Mouse (Mus musculus) adrenal gland, adult (tissue): ENCODE data around the gene Lzts2.
A peak's percentile ranks its signal among the peaks of the same experiment; 100 is the strongest.

Experiments
- DNase-seq, 2 experiments: peaks; one replicate each; pipeline ENCODE4 v3.0.0; 2022 to 2023; ENCODE audit warnings: low spot score in 1 of 2; ENCODE audit not compliant: inconsistent age in 2 of 2

Lzts2 gene

DNA sequence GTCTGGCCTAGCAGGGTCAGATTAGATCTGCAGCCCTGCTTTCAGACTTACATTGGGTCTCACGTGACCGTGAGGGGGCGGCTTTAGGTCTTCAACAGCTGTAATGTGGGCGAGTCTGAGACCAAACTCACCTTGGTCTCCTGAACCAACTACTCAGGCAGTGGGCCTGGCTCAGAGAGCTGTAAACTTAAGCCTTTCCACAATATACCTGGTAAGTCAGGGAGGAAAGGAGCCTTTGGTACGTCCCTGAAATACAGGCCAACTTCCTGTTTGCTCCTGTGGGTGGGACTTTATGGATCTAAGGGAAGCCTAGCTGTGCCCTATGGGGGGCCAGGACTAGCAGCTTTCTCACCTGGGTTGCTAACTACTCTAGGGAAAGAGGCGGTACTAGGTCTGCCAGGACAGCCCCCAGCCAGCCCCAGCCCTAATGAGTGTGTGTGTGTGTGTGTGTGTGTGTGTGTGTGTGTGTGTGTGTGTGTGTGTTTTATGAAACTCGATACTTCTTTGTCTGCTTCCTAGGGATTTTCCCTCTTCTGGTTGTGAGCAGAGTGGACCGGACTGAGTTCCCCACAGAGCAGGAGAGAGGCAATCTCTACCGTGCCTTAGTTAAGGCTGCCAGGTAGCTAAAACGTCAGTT, at the start of gene Lzts2:
TSS of gene Lzts2 (plus strand) at position 80 of the 637 bp plus-strand sequence.
- peak in 1 of 2 experiments; percentile 70 for DNase-seq

DNA sequence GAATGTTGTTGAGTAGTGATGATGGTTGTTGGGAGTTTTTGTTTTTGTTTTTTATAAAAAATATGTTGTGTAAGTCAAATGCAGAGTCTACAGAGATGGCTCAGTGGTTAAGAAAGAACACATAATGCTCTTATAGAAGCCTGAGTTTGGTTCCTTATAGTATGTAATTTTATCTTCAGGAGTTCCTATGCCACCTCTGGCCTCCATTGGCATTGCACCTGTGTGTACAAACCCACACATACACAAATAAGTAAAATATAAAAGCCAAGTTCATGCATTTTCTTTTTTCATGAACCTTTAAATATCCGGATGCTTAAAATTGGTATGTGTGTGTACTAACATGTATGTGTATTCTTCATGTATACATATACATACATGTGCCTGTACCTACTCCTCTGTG, 48.2 kb upstream of the Lzts2 start:
- no peak for DNase-seq

DNA sequence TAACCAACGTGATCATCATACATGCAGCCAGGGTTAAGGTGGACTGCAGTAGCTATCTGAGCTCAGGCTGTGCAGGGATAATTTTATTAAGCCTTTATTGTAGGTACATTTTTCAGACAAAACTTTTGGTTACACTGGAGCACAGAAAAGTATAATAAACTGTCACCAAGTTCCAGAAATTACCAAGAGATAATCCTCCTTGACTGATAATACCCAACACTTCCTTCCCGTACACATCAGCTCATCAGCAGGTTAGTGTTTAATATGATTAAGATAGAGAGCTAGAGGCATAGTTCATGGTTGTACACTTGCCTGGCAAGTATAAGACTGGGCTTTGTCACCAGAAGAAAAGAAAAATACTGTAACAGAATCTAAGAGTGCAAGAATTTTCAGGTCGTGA, 45.9 kb upstream of the Lzts2 start:
- no peak for DNase-seq

DNA sequence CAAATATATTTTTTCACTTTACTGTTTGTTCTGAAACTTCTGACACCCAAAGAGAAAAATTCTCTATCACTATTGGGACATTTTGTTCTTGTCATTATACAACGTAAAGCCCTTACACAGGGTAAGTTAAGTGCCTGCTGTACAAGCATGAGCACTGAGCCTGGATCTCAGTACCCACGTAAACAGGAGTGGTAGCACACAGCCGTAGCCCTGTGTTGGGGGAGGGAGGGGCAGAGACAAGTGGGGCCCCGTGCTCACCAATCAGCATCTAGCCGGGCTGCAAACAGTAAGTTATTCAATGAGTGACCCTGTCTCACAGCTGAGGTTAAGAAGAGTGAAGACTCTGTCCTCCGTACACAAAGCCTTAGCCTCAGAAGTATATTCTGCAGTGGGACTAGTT, 37.6 kb upstream of the Lzts2 start:
- no peak for DNase-seq

DNA sequence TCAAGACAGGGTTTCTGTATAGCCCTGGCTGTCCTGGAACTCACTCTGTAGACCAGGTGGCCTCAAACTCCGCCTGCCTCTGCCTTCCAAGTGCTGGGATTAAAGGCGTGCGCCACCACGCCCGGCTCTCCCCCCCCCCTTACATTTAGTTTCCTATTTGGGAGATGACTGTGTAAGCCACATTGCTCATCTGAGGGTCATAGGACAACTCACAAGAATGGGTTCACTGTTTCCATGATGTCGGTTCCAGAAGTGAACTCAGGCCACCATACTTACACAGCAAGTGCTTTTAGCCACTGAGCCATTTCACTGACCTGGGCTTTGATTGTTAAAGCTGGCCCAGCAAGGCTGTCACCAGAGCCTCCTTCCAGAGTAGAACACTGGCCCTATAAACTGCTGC, 37.1 kb upstream of the Lzts2 start:
- DNase-seq: no peak

DNA sequence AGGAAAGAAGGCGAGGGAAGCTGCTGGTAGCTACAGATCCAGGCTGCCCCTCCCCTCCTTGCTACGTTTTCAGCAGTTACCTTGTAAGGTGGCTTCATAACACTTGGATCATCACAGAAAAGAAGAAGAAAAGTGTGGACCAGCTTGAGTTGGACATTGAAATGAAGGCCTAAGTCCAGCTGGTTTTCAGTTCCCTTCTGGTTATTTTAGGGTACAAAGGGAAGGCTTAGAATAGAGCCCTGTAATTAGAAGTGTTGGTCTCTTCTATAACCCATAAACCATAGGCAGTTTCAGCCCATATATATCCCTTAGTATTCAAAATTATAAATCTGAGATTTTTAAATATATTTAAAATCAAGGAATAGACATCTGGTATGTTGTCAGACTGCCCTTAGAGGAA, 33.4 kb upstream of the Lzts2 start:
- DNase-seq: no peak

DNA sequence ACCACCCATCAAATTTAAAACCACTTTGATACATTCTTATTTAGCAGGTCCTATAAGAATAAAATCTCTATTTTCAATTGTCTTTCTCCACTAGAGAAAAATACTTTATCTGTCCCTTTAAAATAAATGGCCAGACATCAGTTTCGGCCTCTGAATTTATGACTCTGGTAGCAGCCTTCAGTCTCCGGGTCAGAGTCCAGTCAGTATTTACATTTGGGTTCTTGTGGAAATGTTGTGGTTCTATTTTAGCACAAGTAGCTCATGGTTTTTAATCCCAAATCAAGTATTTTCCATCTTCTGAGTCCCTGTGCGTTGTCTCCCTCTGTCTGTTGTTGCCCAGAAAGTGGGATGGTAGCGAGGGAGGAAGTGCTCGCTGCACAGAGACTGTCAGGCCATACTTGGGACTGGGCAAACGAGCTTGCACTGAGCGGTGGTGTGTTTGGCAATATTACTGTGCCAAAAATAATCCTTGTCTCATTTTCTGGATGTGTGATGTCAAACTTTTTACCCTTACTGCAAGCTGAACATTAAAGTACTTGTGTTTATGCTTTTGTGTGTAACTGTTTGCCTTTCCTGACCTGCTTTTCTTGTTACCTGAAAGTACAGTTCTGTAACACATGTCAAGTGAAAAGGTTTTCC, 31.6 kb upstream of the Lzts2 start:
- DNase-seq: no peak

DNA sequence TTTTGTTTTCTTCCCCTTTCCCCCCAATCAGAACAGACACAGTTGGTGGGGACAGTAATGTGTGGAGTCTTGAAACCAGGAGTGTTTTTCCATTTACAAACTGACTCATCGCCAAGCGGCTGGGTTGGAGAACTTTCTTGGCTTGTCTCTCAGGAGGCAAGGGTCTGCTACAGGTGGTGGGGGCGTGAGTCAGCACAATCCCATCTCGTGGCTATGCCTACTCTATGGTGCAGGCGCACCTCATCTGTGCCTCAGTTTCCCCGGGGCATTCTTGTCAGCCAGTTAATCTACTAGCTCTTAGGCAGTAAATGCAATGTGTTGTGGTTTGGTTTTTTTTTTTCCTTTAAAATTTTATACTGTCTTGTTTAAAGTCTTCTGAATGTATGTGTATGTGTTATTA, 30.8 kb upstream of the Lzts2 start:
- no peak for DNase-seq

DNA sequence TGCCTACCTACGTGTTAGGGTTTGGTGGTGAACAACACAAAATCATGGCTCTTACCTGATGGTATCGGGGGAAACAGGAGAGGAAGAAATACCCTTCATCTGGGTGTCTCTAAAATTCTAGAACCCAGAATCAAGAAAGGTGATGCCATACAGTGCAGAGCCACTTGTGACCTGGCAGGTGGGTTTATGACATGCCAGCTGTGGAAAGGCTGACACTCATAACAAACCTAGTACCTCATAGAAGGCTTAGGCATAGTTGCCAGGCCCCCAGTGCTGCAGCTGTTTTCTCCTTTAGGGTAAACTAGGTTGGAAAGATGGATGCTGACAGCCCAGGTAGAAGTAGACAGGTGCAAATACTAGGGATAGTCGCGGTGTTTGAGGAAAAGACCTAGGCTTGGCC, 29.8 kb upstream of the Lzts2 start:
- no peak for DNase-seq

DNA sequence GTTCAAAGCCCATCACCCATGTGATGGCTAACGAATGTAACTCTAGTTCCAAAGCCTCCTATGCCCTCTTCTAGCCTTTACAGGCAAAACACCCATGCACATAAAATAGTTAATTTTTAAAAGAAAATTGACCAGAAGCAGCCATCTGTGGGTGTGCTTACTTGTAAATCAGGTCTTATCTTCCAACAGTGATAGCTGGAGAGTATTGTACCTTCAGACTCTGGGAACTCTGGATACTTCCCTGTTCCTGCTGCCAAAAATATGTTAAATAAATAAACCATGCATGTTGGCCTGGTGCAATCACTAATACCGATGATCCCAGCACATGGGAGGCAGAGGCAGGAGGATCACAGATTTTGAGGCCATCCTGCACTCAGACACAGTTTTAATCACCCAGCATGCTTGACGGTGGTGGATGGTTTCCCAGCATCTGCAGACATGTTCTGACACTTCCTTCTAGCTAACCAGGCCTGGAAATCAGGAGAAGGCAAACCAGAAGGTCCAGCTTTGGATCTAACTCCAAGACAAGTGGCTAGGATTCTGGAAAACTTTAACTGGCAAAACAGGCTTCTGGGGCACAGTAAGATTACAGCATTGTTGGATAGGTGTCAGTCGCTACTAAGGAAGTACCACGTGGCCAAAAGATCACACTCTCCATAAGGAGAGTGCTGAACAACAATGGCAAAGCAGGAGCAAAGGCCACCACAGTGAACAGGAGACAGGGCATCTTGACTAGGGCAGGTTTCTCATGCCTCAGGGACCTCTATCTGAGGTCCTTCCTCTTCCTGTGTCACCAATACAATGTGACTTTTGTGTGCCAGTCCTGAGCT, 28.8 kb upstream of the Lzts2 start:
- no peak for DNase-seq

DNA sequence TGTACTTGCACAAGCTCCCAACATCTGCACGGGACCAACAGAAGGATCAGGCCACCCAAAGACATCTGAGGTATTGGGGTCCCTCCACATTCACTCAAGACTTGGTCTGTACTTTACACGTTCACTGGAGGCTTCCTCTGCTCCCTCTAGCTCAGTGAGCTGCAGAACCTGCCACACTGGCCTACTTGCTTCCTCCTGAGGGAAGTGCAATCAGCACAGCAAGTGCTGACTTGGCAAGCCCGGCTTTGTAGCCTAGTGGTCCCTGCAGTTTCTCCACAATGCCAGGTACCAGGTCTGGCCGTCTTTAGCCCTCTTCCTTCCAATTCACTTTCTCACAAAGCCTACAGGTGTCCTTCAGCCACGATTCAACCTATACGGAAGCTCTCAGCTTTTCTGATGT, 27.2 kb upstream of the Lzts2 start:
- DNase-seq: no peak

DNA sequence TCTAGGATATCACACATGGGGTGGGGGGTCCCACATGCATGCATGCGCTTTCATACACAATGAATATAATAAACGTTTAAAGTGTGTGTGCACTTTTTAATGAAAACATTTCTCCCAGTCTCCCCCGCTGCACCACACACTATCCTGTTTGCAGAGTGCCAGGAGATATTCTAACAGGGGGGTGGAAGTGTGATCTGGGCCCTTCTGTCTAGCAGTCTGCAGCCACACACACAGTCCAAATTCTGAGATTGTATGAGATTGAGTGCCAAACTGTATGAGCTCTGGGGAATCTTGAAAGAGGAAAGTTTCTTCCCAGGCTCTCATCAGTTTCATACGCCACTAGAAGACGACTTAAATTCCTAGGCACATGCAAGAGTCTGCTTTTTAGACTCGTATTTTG, 26.4 kb upstream of the Lzts2 start:
- DNase-seq: no peak

DNA sequence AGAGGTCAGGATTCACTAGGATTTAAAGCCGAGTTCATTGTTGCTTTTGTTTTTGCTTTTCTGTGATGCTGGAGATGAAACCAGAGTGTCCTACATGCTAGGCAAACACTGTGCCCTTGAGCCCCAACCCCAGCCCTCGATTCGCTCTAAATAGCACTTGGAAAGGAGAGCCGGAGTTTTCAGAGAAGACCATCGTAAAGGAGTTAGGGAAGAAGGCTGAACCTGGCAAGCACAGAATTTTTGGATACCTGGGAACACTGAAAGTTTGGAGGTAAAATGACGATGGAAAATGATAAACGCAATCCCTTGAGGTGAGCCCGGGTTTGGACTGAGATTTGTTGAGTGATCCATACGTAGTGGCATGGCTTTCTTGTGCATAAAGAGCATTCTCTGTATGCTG, 25.9 kb upstream of the Lzts2 start:
- no peak for DNase-seq

DNA sequence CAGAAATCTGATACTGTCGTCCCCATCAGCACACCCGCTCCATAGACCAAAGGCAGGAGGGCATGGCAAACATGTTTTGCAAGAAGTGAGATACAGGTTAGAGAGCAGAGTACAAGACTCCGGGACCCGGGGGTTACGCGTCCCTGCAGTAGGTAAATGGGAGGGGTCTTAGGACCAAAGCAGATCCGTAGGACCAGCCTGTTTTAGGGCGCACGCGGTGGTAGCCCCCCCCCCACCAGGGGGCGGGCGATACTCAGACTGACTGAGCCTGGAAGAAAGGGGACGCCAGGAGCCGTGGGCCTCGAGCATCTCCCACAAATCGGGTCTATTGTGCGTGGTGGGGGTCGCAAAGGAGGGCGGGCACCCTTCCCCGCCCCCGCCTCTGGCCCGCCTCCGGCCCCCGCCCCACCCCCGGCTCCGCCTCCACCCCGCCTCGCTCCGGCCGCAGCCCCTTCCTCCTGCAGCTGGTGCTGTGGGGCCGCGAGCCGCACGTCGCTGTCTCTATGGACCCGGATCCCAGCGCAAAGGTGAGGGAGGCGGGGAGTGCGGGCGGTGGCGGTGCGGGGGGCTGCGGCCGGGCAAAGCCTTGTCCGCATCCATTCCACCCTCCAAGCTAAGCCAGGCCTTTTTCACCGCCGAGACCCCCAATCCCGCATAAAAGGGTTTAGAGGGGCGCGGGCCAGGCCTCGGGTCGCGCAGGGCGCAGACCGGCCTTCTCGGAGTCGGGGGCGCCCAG, 25.2 kb upstream of the Lzts2 start, which contains the start of gene Sema4g:
TSS of gene Sema4g (plus strand) at position 271 of the 736 bp plus-strand sequence.
- DNase-seq: peak in 1 of 2 experiments; percentile 62

DNA sequence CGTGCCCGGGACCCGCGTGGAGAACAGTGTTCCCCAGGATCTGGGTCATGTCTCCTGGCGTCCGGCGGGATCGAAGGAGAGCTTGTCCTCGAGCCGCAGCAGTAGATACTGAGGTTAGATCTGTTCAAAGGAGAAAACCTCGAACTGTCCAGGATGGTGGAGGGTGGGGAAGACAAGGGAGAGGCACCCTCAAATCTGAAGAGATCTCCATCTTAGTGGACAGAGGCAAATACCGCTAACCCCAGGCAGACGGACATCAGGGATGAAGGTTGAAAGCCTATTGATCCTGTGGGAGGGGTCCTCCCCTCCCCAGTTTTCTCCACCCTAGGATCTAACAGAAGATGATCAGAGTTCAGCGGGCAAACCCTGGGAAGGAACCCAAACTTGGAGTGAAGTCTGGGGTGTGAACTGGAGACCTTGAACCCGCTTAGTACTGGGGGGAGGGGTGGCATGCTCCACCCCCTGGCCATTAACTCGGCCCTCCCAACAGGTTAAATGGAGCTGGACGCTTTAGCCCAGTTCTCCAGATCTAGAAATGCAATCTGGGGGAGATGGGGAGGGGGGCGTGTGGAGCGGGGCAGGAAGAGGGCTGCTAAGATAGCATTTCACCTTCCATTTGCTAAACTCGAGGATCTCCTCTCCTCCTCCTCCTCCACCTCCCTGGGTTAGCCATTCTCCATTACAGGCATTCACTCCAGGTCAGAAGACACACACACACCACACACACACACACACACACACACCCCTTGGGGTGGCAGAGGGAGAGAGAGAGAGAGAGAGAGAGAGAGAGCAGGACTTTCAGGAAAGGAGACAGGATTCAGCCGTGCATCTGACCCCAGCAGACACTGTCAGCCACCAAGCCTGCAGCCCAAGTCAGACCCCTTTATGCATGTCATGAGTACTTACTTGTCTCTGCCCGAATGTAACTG, 24.4 kb upstream of the Lzts2 start:
- peak in 1 of 2 experiments; percentile 63 for DNase-seq

DNA sequence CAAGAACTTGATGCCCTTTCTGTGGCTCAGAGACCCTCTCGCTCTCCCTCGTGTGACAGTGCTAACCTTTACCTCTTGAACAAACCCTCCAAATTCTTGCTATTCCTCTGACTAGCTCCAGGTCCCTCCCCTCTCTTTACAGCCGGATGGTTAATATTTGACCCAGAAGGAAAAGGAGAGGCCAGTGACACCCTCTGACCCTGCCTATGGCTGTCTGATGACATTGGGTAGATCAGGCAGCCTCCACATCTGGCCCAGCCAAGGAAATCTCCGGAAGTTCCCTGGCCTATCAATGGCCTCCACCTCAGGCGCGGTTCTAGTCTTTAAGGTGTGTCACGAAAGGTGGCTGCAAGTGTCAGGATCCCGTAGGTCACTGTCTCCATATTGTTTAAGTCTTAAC, 23.2 kb upstream of the Lzts2 start:
- no peak for DNase-seq

DNA sequence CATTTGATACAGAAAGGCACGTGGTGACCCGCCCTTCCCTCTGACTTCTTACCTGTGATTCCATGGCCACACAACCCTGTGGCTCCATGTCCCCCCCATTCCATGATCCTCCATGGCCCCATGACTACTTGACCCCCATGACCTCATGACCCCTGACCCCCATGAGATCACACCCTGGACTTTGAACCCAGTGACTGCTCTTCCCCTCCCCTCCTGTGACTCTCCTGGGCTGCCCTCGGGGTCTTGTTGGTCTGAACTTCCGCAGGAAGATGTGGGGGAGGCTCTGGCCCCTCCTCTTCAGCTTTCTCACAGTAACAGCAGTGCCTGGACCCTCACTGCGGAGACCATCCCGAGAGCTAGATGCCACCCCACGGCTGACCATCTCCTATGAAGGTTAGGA, 22.0 kb upstream of the Lzts2 start:
- DNase-seq: no peak

DNA sequence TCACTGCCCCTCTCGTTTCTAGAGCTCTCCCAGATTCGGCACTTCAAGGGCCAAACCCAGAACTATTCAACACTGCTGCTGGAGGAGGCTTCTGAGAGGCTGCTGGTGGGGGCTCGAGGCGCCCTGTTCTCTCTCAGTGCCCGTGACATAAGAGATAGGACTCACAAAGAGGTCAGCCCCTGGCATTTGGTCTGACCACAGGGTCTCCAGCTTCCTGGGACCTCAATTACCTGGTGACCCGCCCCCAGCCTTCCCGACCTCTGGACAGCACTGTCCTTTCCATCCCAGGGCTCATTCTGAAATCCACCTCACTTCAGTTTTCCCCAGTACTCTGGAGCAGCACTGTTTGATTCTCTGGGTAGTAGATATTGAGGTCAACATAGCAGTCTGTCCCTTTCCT, 21.5 kb upstream of the Lzts2 start:
- no peak for DNase-seq

DNA sequence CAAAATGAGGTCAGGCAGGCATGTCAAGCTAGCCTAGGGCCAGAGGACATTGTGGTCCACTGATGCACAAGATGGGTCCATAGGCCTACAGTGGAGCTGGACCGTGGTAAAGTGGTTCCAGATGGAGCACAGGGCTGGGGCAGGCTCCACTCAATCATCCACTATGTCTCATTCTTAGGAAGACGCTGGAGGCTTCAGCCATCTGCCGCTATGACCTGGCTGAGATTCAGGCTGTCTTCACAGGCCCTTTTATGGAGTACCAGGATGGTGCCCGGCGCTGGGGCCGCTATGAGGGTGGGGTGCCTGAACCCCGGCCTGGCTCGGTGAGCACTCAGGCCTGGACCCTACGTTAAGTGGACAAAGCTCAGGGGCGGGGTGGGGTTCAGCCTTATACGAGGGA, 16.4 kb upstream of the Lzts2 start:
- no peak for DNase-seq

DNA sequence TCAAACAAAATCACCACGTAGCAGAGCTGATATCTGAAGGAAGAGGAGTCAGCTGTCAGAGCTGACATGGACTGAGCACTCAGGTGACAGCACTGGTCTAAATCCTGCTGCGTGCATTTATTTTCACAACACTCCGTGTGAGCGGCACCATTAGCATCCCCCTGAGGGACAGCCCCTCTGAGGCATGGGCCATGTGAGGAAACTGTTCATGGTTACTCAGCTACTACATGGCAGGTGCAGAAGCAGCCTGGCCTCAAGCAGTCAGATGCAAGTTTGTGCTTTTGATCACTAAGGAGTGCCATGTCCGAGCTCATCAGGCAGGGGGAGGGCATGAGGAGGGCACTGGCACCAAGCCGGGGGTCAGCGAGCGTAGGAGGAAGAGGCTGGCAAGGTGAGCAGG, 14.6 kb upstream of the Lzts2 start:
- peak in 1 of 2 experiments; percentile 18 for DNase-seq
